Mouse (Mus musculus): Measurements from ENCODE around the gene Skida1.

Skida1 gene

DNA sequence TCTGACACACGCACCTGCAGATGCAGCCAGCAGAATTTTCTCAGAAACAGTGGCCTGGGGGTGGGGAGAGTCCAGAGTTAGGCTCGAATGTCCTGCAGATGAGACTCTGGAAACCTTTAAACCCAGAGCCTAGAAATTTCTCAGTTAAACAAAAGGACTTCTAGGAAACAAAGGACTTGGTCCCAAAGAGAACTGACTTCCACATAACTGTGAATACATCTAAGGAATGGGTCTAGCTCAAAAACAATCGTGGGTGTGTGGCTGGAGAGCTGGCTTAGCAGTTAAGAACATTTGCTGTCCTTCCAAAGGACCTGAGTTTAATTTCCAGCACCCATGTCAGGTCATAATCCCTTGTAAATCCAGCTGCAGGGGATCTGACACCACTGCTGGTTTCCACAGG is 33.3 kb downstream of the Skida1 start:
- DNase-seq (ENCODE audit: low spot score), result no peak

- no peak for DNase-seq (ENCODE audit: low spot score)
These were observed 36.0 kb downstream of the Skida1 start for GRCm38 (mm10) chr2:18012866-18013265.

GRCm38 (mm10) chr2:18011226-18011625 is 37.6 kb downstream of the Skida1 start:
- DNase-seq (ENCODE audit: low spot score), result no peak

DNA sequence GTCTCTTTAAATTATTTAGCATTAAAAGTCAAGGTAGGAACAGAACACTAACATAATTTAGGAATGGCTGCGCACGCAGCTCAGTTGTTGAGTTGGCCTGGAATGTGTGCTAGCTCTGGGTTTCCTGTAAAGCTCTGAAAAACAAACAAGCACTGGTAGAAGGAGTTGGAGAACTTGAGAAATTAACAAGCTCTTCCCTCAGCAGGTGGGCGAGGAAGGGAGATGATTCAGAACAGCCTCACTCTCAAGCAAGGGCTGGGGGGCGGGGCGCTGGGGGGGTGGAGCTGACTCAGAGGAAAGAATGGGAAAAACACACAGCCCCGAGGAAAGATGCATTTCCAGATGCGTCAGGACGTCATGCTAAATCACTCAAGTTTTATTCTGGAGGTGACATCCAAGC is 43.7 kb downstream of the Skida1 start:
- no peak for DNase-seq (ENCODE audit: low spot score)

- DNase-seq (ENCODE audit: low spot score), result no peak
These were observed 44.6 kb downstream of the Skida1 start for GRCm38 (mm10) chr2:18004286-18004685.

GRCm38 (mm10) chr2:18002306-18002705 is 46.5 kb downstream of the Skida1 start:
- no peak for DNase-seq (ENCODE audit: low spot score)

- no peak for DNase-seq (ENCODE audit: low spot score)
These were observed 52.0 kb downstream of the Skida1 start, which contains the start of gene H2al2a for GRCm38 (mm10) chr2:17996858-17997257. Gene H2al2a, minus strand, starts transcription at chr2:17996958.
